Mouse (Mus musculus): ENCODE results near the gene Tmem86b.

The Tmem86b gene

GRCm38 (mm10) chr7:4652726-4653125, 21.5 kb upstream of the Tmem86b start:
- in situ Hi-C loops (cut with MboI, MseI): loop anchor here in 1 of 2 experiments (5.0 kb wide), 1 partner anchor 140 kb away; the partner anchor contains the start of gene Rpl28

- in situ Hi-C loops (cut with MboI, MseI): loop anchor here in 1 of 2 experiments (5.0 kb wide), 1 partner anchor 141 kb away; the partner anchor contains the start of gene Rpl28
Measured at GRCm38 (mm10) chr7:4651581-4651980, 20.4 kb upstream of the Tmem86b start.

GRCm38 (mm10) chr7:4647992-4648391, 16.8 kb upstream of the Tmem86b start:
- in situ Hi-C loops (cut with MboI, MseI): no loop called here

GRCm38 (mm10) chr7:4647291-4647690, 16.1 kb upstream of the Tmem86b start:
- in situ Hi-C loops (cut with MboI, MseI): no loop called here

GRCm38 (mm10) chr7:4646806-4647205, 15.6 kb upstream of the Tmem86b start:
- in situ Hi-C loops (cut with MboI, MseI): no loop called here

GRCm38 (mm10) chr7:4643225-4643624, 12.0 kb upstream of the Tmem86b start:
- in situ Hi-C loops (cut with MboI, MseI): no loop called here

GRCm38 (mm10) chr7:4641956-4642355, 10.7 kb upstream of the Tmem86b start:
- in situ Hi-C loops (cut with MboI, MseI): no loop called here

GRCm38 (mm10) chr7:4641155-4641554, 9.9 kb upstream of the Tmem86b start:
- in situ Hi-C loops (cut with MboI, MseI): no loop called here

- in situ Hi-C loops (cut with MboI, MseI): no loop called here
Measured at GRCm38 (mm10) chr7:4636179-4636578, 5.0 kb upstream of the Tmem86b start.

- in situ Hi-C loops (cut with MboI, MseI): loop anchor here in 1 of 2 experiments (5.0 kb wide), 1 partner anchor 78 kb away; no protein-coding TSS in a partner anchor
Measured at GRCm38 (mm10) chr7:4630198-4630597, 1.0 kb downstream of the Tmem86b start.

- in situ Hi-C loops (cut with MboI, MseI): no loop called here
Measured at GRCm38 (mm10) chr7:4629586-4629985, 1.6 kb downstream of the Tmem86b start.

GRCm38 (mm10) chr7:4625928-4626327, 5.3 kb downstream of the Tmem86b start:
- in situ Hi-C loops (cut with MboI, MseI): no loop called here

- in situ Hi-C loops (cut with MboI, MseI): loop anchor here in 1 of 2 experiments (25.0 kb wide), 1 partner anchor 1137 kb away; no protein-coding TSS in a partner anchor
Measured at GRCm38 (mm10) chr7:4624343-4624742, 6.9 kb downstream of the Tmem86b start.

- in situ Hi-C loops (cut with MboI, MseI): loop anchor here in 1 of 2 experiments (25.0 kb wide), 1 partner anchor 1136 kb away; no protein-coding TSS in a partner anchor
Measured at GRCm38 (mm10) chr7:4623544-4624189, 7.6 kb downstream of the Tmem86b start.

- in situ Hi-C loops (cut with MboI, MseI): loop anchor here in 1 of 2 experiments (25.0 kb wide), 1 partner anchor 1133 kb away; no protein-coding TSS in a partner anchor
Measured at GRCm38 (mm10) chr7:4619979-4620378, 11.2 kb downstream of the Tmem86b start.

GRCm38 (mm10) chr7:4613740-4614403, 17.4 kb downstream of the Tmem86b start:
- in situ Hi-C loops (cut with MboI, MseI): loop anchor here in 1 of 2 experiments (25.0 kb wide), 1 partner anchor 1127 kb away; no protein-coding TSS in a partner anchor

GRCm38 (mm10) chr7:4612956-4613355, 18.3 kb downstream of the Tmem86b start:
- in situ Hi-C loops (cut with MboI, MseI): loop anchor here in 1 of 2 experiments (25.0 kb wide), 1 partner anchor 1126 kb away; no protein-coding TSS in a partner anchor

GRCm38 (mm10) chr7:4612386-4612785, 18.8 kb downstream of the Tmem86b start:
- in situ Hi-C loops (cut with MboI, MseI): loop anchor here in 1 of 2 experiments (25.0 kb wide), 1 partner anchor 1125 kb away; no protein-coding TSS in a partner anchor

GRCm38 (mm10) chr7:4611921-4612341, 19.3 kb downstream of the Tmem86b start:
- in situ Hi-C loops (cut with MboI, MseI): loop anchor here in 1 of 2 experiments (25.0 kb wide), 1 partner anchor 1125 kb away; no protein-coding TSS in a partner anchor

GRCm38 (mm10) chr7:4611511-4611910, 19.7 kb downstream of the Tmem86b start:
- in situ Hi-C loops (cut with MboI, MseI): loop anchor here in 1 of 2 experiments (25.0 kb wide), 1 partner anchor 1124 kb away; no protein-coding TSS in a partner anchor

- in situ Hi-C loops (cut with MboI, MseI): loop anchor here in 1 of 2 experiments (25.0 kb wide), 1 partner anchor 1121 kb away; no protein-coding TSS in a partner anchor
Measured at GRCm38 (mm10) chr7:4608002-4608401, 23.2 kb downstream of the Tmem86b start.

- in situ Hi-C loops (cut with MboI, MseI): loop anchor here (5.0 to 25.0 kb wide), 2 partner anchors 67 to 1117 kb away; no protein-coding TSS in a partner anchor
Measured at GRCm38 (mm10) chr7:4603873-4604272, 27.3 kb downstream of the Tmem86b start, which contains the start of gene Ptprh. TSS of gene Ptprh (minus strand) at chr7:4604041.
